Mouse (Mus musculus): ENCODE results near the gene Zfp93. TPM values are rescaled to one million over a fixed set of nuclear protein-coding genes. Genes with fewer than 3 reads are reported as not detected.

Zfp93 gene
- total RNA-seq, 1 experiment from 2014 or later: 4.4 TPM

Other genes starting within 250 kb of the Zfp93 start
- not detected in 2 replicates for gene Vmn1r183, start 217.2 kb upstream of the Zfp93 start, total RNA-seq (2021)
- 21.8 and 22.3 TPM in 2 replicates for gene Zfp180, start 188.5 kb upstream of the Zfp93 start, total RNA-seq (2021)
- gene Zfp112, start 158.1 kb upstream of the Zfp93 start, total RNA-seq (2021): 2.6 and 3.3 TPM in 2 replicates
- 7.3 and 9.2 TPM in 2 replicates for gene Zfp235, start 136.3 kb upstream of the Zfp93 start, total RNA-seq (2021)
- 0.30 and 0.79 TPM in 2 replicates for gene Zfp114, start 95.4 kb upstream of the Zfp93 start, total RNA-seq (2021)
- gene Zfp111, start 59.0 kb upstream of the Zfp93 start, total RNA-seq (2021): 9.5 TPM in 2 replicates
- 2.7 and 3.0 TPM in 2 replicates for gene Zfp109, start 32.9 kb upstream of the Zfp93 start, total RNA-seq (2021)
- 2.1 and 3.4 TPM in 2 replicates for gene Zfp108, start 15.6 kb upstream of the Zfp93 start, total RNA-seq (2021)
- gene Zfp61, start 30.8 kb downstream of the Zfp93 start, total RNA-seq (2021): 6.5 and 11.4 TPM in 2 replicates
- gene Zfp94, start 46.2 kb downstream of the Zfp93 start, total RNA-seq (2021): 3.8 and 5.4 TPM in 2 replicates
- gene Tescl, start 63.5 kb downstream of the Zfp93 start, total RNA-seq (2021): not detected in 2 replicates
- not detected in 2 replicates for gene Lypd5, start 78.8 kb downstream of the Zfp93 start, total RNA-seq (2021)
- gene Kcnn4, start 99.8 kb downstream of the Zfp93 start, total RNA-seq (2021): 4.9 and 7.3 TPM in 2 replicates
- 17.3 and 26.7 TPM in 2 replicates for gene Smg9, start 129.2 kb downstream of the Zfp93 start, total RNA-seq (2021)
- gene Irgc1, start 181.9 kb downstream of the Zfp93 start, total RNA-seq (2021): not detected in 2 replicates
- gene Plaur, start 192.1 kb downstream of the Zfp93 start, total RNA-seq (2021): 5.2 and 7.9 TPM in 2 replicates
- 5.7 and 6.4 TPM in 2 replicates for gene Cadm4, start 211.6 kb downstream of the Zfp93 start, total RNA-seq (2021)
- gene Zfp428, start 236.6 kb downstream of the Zfp93 start, total RNA-seq (2021): 6.1 and 7.5 TPM in 2 replicates
- not detected in 2 replicates for gene AC161166.1, start 242.0 kb downstream of the Zfp93 start, total RNA-seq (2021)